7 mouse cellular contexts compared by ENCODE assay signal in genomic region chr5:144222811-144223502, GRCm38 (mm10). TPM values are rescaled to one million over a fixed set of nuclear protein-coding genes. Genes with fewer than 3 reads are reported as not detected.
DNase-seq lines count a peak whose midpoint lies in the region; ATAC-seq lines count a peak whose summit lies in the region.

No protein-coding gene starts in this region.

- H3K4me2 ChIP-seq in embryonic facial prominence, embryonic 11.5 days (ENCODE audit: low read depth, low read length) = peak overlapping the region; percentile 84

- ATAC-seq in embryonic facial prominence, embryonic 11.5 days (replicated peaks; ENCODE audit: insufficient number of reproducible peaks, low FRiP score, low TSS enrichment, low read depth) = no peak; the same call in 1 of the 2 replicates
- peak; percentile 13 for ATAC-seq in megakaryocyte, adult 5-6 weeks (ENCODE audit: poor library complexity, severe bottlenecking)

- no peak overlapping the region for H3K27ac ChIP-seq in embryonic facial prominence, embryonic 11.5 days (replicated peaks; ENCODE audit: low read depth, low read length)

- peak overlapping the region; percentile 68 for H3K4me3 ChIP-seq in embryonic facial prominence, embryonic 11.5 days (ENCODE audit: low read depth, low read length)

- H3K4me1 ChIP-seq in embryonic facial prominence, embryonic 11.5 days (ENCODE audit: control insufficient read depth, insufficient read depth, low read length) = no peaks in the 10 kb centered on the region; the same call in 1 of the 2 replicates

- H3K36me3 ChIP-seq in embryonic facial prominence, embryonic 11.5 days (replicated peaks; ENCODE audit: control insufficient read depth, insufficient read depth, low read depth, low read length) = no peaks in the 10 kb centered on the region

- no peaks in the 10 kb centered on the region for H3K27me3 ChIP-seq in embryonic facial prominence, embryonic 11.5 days (ENCODE audit: control insufficient read depth, insufficient read depth, low read length)

- peak overlapping the region; percentile 70 for H3K9ac ChIP-seq in embryonic facial prominence, embryonic 11.5 days (replicated peaks; ENCODE audit: low read length)

- no peaks in the 10 kb centered on the region for H3K9me3 ChIP-seq in embryonic facial prominence, embryonic 11.5 days (replicated peaks; ENCODE audit: control insufficient read depth, low read length)

- DNase-seq in CD4-positive, CD25-positive, alpha-beta regulatory T cell, adult 2 months (ENCODE audit: low read depth, low spot score) = peak; percentile 63
- DNase-seq in Muller cell, postnatal 12 days (ENCODE audit: inconsistent ontology term) = peak; percentile 12
- no peak for DNase-seq in embryonic facial prominence, embryonic 11.5 days (ENCODE audit: low spot score)
- DNase-seq in heart, postnatal 25 days (ENCODE audit: low spot score) = peak; percentile 39
- DNase-seq in kidney, postnatal 4 days = peak; percentile 56 to 69
- peak; percentile 71 for DNase-seq in thymus, postnatal 14 days

- WGBS in embryonic facial prominence, embryonic 11.5 days = 4% methylated on average over 25 of the region's 25 CpGs

- intact Hi-C loops in heart, postnatal 25 days (cut with DNase I) = no loop called here

RNA-seq across cellular contexts. Expression of gene Tecpr1, which starts 0.5 kb away (rescaled TPM):
- 8.0 and 10.8 TPM in 2 replicates for polyA plus RNA-seq in embryonic facial prominence, embryonic 11.5 days (2014; fragmentation: Nextera tagmentation; extraction: Ambion mirVana)
- total RNA-seq in heart, postnatal 25 days (2021) = 10 to 100 TPM; 23.0 to 24.9 TPM
- 6.0 and 9.8 TPM in 2 replicates for total RNA-seq in megakaryocyte, adult 5-6 weeks (2015)
- total RNA-seq in megakaryocyte, adult 5-6 weeks (2017) = 8.0 and 13.0 TPM in 2 replicates

RNA-seq across cellular contexts. Expression of gene Bri3, which starts 21.3 kb away (rescaled TPM):
- 116 and 118 TPM in 2 replicates for polyA plus RNA-seq in embryonic facial prominence, embryonic 11.5 days (2014; fragmentation: Nextera tagmentation; extraction: Ambion mirVana)
- total RNA-seq in heart, postnatal 25 days (2021) = 100 to 1,000 TPM; 114 to 130 TPM
- total RNA-seq in megakaryocyte, adult 5-6 weeks (2015) = 86.8 and 91.0 TPM in 2 replicates
- 20.1 and 33.8 TPM in 2 replicates for total RNA-seq in megakaryocyte, adult 5-6 weeks (2017)

RNA-seq across cellular contexts. Expression of gene Bhlha15, which starts 32.9 kb away (rescaled TPM):
- polyA plus RNA-seq in embryonic facial prominence, embryonic 11.5 days (2014; fragmentation: Nextera tagmentation; extraction: Ambion mirVana) = 0.07 and 0.11 TPM in 2 replicates
- total RNA-seq in heart, postnatal 25 days (2021) = not detected
- total RNA-seq in megakaryocyte, adult 5-6 weeks (2015) = 0.07 and 0.16 TPM in 2 replicates
- total RNA-seq in megakaryocyte, adult 5-6 weeks (2017) = 0.07 TPM in 1 of 2 replicates, not detected in the other
